Mouse (Mus musculus) heart, postnatal 10 days (tissue): ENCODE data around the gene Cacng1. TPM values are rescaled to one million over a fixed set of nuclear protein-coding genes. Genes with fewer than 3 reads are reported as not detected.

Experiments used
- DNase-seq, 2 experiments: peaks; one replicate each; pipeline ENCODE4 v3.0.0; 2021
- intact Hi-C: fragments of 180-260 bp; cut with DNase I; formaldehyde crosslinking; loops from one replicate; pipeline ENCODE4 v1.15.1; 2025
- total RNA-seq, 2 experiments: library from RNA; stranded (reverse); gene quantifications; 2 replicates each; pipeline ENCODE4 v1.2.3; 2021

Cacng1 gene
- total RNA-seq, 2 experiments from 2014 or later, result not detected

DNA sequence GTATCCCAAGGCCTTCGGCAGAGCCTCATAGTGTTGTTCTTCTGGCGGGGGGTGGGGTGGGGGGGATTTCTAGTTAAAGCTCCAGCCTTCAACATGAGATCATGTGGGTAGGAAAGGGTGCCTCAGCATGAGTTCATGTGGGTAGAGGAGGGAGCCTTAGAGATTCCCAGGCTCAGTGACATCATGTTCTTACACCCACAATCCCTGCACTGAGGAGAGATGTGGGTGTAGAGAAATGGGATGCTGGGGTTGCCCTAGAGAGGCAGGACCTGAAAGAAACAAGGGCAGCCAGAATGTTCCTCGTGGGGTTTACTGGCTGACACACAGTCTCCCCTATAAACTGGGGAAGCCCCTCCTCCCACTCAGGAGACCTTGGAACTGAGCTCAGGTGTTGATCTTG lies 5.9 kb downstream of the Cacng1 start:
- intact Hi-C loops, result no loop called here
- no peak for DNase-seq

DNA sequence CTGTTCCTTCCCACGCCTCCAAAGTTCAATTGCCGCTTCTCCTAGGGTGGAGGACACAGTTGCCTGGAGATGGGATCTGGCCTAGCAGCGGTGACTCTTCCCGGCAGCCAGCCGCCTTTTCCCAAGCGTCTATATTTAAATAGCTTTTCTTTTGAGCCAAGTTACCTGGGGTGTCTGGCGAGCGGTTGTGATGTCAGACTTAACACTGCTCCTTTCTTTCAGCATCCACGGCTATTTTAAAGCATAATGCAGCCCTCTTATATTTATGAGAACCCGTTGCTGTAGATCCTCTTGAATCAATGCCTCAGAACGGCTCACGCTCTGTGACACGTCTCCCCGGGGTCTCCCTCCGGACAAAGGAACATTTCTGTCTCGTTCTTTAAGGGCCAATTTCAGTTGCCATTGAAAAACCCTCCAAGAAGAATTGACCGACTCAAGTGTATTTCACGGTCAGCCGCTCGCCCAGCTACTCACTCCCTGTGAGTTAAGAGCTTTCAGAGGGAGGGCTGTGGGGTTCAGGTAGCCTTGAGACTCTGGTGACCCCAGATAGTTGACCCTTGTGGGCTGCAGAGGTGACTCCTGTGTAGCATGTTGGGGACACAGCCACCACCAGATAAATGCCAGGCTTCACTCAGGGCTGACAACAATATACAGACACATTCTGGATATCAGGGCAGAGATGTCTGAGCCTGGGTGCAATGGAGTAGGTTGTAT lies 8.3 kb downstream of the Cacng1 start:
- no peak for DNase-seq
- intact Hi-C loops, result no loop called here

DNA sequence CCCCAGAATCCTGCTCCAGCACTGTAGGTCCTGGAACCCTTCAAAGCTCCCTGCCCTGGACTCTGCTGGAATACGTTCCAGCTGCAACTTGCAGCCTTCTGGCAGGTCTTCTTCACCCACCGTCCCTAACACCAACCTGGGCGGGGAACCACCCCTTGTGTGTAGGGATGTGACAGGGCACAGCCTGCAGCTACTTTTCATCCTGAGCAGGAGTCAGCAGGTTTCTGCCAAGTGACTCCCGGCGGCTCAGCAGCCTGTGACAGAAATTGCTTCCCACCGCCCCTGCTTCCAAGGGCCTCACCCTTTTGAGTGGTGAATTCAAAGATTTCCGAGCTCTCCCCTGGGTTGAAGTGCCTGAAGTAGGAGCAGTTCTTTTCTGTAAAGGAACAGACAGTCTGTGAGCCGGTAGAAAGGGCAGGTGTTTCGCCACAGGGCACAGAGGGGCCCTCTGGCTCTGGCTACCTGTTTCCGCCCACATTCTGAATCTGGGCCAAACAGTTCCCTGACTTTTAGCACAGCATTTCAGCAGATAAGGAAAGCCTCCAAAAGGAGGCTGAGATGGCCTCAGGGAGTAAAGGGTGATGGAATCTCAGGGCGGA lies 10.7 kb downstream of the Cacng1 start:
- intact Hi-C loops, result no loop called here
- no peak for DNase-seq

DNA sequence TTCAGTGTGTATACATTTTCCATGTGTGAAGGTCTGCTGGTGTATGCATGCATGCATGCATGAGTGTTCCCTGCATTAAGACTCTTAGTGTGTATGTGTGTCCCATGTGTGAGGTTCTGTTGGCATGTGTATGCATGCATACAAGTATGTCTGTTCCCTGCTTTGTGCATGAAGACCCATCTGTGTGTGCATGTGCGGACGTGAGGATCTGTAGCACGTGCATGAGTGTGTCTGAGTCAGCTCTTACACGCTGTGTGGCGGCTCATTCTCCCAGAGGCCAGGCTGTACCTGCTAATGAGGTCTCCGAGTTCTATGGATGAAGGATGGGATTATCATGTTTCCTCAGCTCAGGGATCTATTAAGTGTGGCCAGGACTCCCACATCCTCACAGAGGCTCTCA lies 11.3 kb downstream of the Cacng1 start:
- no peak for DNase-seq
- intact Hi-C loops, result no loop called here

DNA sequence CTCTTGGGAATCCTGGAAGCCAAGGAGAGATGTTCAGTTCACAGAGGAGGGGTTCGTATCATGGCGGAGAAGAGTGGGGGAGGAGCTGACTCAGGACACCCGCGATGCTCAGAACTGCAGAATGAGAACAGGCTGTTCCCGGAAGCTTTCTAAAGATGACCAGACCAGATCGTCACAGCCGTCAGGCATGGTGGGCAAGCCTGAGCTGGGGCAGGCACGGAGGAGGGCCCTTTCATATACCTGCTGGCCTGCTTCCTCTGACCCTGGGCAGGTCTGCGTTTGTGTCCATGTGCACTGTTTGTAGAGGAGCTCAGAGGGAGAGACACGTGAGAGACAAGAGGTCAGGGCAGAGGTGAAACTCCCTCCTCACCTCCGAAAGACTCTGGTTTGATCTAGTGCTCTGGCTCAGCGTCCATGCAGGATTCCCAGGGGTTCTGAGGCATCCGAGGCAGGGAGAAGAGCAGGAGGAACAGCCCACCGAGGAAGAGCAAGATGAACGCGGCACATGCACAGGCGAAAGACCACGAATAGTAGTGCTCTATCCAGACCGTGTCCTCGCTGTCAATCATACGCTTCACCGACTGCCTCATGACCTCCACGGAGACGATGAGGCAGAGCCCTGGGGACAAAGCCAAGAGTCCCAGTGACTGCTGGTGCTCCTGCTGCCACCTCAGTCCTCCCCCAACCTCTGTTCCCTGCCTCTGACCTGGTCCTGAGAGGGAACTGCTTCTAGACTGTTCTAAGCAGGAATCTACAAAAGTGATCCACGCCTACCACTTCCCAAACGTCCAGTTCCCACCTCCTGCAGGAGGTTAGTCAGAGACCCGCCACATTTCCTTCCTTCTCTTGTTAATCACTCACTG lies 12.8 kb downstream of the Cacng1 start:
- peak; percentile 12 to 14 for DNase-seq
- intact Hi-C loops, result no loop called here

DNA sequence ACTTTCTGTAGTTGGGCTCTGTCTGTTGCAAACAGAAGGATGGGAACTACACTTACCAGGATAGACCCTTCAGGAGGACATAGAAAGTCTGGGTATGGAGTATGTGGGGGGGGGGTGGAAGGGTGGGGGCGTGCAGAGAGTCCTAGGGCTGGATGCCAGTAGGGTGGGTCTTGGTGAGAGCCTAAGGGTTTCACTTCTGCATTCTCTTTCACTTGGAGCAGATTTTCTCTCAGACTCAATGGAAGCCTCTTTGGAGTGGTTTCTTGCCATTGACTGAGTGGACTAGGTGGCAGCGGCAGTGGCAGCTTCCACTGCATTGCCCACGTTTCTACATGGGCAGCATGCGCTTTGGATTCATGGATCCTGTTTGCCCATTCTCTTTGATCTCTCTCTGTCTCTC lies 16.4 kb downstream of the Cacng1 start:
- DNase-seq, result no peak
- intact Hi-C loops, result no loop called here

DNA sequence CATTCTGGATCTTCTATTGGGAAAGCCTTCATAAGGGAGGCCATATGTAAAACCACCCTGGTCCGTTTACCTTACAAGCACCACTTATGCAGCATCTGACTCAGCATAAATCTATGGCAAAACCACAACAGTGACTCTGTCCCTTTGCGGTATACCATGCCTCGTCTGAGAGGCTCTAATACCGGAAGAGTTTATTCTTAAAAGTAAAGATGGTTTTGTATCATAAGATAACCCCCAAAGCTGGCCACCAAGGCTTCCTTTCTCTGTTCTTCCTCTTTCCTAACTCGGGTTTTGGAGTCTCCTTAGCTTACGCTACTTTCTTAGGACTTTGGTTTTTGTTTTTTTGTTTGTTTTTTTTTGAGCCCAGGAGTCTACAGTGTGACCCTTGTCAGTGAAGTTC lies 23.0 kb downstream of the Cacng1 start:
- intact Hi-C loops, result no loop called here

DNA sequence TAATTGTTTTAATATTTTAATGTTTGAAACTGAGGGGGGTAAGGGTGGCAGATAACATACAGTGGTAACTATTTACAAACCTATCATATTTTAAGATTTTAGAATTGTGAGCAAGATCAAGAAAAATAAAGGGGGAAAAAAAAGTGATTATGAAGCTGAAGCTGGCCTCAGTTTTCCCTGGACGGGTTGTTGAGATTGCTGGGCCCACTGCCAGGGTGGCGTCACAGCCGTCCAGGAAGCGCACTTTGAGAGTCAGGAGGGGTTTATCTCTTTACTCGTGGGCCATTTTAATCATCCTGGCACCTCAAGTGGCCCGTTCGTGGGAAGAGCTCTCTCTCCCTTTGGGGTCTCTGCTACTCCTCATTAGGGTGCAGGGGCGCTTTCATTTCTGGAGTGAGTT lies 24.8 kb downstream of the Cacng1 start:
- peak; percentile 37 to 41 for DNase-seq
- intact Hi-C loops, result no loop called here

More for the DNA sequence above, 23.0 kb downstream of the Cacng1 start:
- no peak for DNase-seq

DNA sequence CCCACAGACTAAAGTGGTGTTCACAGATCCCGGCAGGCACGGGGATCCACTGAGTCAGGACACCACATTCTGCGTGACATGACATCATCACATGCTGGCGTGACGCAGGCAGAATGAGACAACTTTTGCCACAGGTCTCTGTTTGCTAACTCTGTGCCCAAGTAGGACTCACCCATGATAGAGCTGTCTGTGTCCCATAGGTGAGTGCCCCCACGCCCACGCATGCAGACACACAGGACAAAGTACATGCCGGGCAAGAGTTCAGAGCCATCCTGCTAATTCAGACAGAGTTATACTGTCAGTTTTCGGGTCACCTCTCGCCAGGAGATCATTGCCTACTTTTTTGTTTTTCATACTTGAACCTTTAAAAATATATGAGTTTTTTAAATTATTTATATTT lies 27.8 kb downstream of the Cacng1 start:
- intact Hi-C loops, result no loop called here
- no peak for DNase-seq

DNA sequence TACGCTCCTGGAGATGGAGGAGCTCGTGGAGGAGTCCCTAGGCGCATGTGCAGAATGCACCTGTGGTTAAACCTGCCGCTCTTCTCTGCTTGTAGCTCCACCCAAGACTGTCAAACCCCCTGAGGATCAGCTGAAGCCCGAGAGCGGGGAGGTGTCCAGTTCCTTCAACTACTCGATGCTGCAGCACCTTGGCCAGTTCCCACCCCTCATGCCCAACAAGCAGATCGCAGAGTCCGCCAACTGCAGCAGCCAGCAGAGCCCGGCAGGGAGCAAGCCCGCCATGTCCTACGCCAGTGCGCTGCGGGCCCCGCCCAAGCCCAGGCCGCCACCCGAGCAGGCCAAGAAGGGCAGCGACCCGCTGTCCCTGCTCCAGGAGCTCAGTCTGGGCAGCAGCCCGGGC lies 30.0 kb downstream of the Cacng1 start:
- no peak for DNase-seq
- intact Hi-C loops, result no loop called here

DNA sequence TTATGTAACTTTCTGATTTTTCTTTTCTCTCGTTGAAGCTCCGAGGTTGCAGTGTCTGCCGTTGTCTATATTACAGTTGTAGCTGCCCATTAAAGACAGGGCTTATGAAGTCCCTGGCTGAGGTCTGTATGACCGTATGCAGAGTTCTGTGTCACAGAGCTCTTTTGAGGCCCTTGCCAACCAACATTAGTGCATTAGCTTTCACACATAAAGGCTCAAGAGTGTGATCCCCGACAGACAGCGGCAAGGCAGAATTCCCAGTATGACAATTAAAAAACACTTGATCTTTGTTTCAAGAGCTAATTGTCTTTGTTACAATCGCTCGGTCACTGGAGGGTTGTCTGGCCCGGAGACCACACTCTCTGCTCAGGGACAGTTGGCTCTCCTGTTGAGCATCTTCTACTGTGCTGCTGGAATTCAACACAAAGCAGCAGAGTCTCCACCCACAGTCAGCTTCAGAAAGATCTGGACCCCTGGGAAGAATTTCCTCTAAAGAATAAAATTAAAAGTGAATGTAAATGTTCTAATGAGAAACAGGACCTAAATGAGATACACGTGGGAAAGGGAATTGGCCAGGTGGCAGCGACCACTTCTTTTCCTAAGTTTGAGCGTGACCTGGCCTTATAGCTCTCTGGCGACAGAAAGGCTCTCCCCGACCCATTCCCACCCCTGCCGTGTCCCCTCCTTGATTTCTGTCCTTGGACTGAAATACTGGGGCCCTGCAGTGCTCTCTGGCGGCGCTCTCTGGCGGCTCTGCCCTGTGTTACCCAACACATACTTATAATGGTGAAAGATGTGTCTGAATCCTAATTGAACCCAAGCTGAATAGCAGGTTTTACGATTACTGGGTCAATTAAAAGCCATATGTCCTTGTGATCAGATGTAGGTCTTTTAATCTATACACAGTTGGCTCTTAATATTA lies 32.5 kb downstream of the Cacng1 start:
- intact Hi-C loops, result no loop called here

DNA sequence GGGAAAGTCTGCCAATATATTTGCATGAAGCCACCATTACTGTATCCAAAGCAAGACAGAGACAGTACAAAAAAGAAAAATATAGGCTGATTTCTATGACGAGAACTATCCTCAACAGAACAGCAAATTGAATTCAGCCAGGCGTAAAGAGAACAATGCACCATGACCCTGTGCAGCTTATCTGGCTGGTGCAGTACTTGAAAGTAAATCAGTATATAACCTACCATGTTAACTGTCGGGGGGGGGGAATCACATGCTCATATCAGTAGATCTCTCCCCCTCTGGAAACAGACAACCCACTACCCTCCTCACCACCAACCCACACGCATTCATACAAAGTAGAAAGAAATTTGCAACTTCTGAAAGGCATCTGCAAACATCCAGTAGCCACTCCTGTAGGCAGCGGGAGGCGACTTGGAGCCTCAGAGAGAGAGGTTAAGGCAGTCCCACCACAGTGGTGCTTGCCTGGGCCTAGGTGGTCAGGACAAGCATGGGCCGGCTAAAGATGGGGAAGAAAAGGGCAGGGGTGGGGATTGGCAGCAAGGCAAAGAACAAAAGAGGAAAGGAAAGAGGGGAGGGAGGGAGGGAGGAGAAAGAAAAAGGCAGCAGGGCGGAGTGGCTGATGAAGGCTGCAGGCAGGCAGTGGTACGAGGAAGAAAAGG lies 33.5 kb downstream of the Cacng1 start:
- intact Hi-C loops, result no loop called here
- no peak for DNase-seq

More for the DNA sequence above, 32.5 kb downstream of the Cacng1 start:
- no peak for DNase-seq

DNA sequence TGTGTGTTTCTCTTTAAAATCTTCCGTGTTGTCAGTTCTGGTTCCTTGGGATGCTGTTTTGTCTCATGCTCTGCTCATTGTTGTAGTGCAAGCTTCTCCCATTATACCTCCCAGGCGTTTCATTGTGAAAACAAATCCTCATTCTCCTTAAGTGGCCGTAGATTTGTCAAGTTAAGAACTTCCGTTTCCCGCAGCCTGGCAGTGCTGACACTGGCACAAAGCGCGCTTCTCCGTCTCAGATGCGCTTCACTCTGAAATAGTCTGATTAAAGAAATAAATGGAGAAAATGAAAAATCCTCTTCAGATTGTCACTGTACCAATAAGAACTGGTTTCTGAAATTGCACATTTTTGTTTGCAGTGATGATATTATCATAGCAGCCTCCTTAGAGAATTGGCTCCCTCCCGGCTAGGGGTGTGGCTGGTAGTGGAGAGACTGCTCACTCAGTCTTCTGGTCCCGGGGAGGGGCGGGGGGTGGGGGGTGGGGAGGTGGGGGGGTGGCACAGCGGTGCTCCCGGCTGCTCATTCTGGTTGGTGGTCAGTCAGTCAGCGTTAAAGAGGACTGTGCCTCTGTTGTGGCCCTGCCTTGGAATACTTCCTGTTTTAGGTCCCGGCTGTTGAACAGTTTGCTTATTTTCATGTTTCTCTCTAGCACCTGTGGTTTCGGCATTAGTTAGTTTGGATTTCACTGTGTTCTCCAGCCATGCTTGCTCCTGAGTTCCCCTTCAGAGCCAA lies 39.9 kb downstream of the Cacng1 start:
- no peak for DNase-seq
- intact Hi-C loops, result no loop called here

DNA sequence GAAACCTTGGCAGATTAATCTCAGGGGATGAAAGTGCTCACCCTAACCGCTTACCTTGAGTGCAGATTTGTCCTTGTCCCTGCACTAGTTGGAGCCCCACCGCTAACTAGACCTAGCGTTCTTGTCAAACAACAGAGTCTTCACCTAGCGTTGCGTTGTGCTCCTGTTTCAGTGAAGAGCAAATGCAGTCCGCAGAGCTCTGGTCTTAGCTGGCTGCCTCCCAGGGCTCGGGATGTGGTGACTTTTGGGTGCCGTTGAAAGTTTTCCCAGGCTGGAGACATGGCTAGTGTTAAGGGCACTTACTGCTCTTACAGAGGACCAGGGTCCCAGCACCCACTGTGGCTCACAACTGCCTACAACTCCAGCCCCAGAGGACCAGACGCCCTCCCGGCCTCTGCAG lies 41.1 kb downstream of the Cacng1 start:
- intact Hi-C loops, result no loop called here

DNA sequence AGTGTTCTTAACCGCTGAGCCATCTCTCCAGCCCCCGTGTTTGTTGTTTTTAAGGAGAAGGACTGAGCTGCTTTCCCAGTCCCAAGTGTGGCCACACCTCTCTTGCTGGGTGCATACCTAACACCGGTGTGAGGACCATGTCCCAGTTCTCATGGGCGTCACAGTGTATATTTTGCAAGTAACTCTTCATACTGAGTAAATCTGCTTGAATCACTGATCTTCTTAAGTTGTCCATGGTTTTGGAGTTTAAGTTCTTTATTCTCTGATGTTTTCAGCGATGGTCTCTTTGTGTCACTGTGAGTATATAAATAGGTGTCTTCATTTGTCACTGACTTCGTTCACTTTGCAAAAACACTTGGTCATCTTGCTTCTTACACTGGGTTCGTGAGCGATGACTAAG lies 41.7 kb downstream of the Cacng1 start:
- DNase-seq, result no peak
- intact Hi-C loops, result no loop called here

More for the DNA sequence above, 41.1 kb downstream of the Cacng1 start:
- no peak for DNase-seq

DNA sequence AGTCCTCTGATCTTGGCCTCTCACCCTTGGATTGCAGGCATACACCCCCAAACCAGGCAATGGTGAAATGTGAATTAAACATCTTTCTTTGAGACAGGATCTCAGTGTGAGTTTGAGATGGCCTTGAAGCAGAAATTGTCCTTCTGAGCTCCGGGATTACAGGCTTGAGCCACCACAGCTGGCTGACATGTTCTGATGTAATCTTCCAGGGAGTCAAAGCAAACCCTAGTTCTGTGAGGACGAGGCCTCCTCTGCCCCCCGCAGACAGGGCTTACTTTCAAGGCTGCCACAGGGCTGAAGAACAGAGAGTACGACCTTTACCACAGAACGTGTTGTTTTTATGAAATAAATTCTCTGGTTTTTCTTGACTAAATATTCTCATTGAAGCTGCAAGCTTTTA lies 42.3 kb downstream of the Cacng1 start:
- no peak for DNase-seq
- intact Hi-C loops, result no loop called here

DNA sequence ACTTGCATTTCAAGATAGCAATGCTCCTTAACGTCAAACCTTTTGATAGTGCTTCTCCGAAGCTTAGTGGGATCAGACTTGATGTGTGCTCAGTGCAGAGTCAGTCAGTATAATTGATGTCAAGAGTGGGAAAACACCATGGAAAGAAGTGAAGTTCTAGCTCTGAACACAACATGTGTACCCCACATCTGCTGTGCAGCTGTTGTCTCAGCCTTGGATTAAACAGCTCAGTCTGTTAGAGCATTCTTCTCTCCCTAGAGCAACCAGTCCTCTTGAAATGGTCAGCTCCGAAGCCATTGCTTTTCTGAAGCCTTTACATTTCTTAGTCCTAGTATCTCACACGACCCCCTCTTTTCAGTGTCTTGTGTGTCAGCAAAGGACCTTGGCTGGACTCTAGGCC lies 47.3 kb downstream of the Cacng1 start:
- no peak for DNase-seq
- intact Hi-C loops, result no loop called here

DNA sequence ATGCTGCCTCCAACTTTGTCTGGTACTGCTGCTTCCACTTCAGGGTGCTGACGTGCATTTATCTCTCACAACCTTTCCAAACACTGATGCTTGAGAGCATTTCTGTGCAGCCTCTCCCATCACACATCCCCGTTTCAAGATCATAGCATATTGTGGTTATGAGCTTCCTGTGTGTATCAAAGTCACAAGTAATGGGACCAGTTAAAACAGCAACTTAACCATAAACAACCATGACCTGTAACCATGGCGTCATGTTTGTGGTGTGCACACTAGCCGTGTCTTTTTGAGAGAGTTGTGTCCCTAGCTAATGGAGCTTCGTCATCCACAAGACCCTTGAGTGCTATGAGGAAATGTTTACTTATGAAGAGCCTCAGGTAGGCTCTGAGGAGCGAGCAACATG lies 48.1 kb downstream of the Cacng1 start:
- intact Hi-C loops, result no loop called here
- no peak for DNase-seq

DNA sequence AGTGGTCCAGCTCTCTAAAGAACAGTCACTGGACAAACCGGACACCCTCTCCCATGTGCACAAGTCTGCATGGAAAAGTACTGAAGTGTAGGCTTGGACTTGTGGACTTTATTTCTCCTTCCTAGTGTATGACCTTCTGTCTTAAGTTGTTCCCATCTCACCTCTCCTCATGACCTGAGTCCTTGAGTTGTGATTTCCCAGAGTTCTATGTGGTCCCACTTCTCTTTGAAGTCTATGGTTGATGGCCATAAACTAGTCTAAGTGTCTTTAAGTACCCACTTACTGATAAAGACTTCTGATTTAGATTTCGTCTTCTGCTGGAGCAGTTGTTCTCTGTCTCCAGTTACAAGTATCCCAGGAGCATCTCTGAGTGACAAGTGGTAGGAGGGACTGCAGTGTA lies 48.8 kb downstream of the Cacng1 start:
- no peak for DNase-seq
- intact Hi-C loops, result no loop called here

DNA sequence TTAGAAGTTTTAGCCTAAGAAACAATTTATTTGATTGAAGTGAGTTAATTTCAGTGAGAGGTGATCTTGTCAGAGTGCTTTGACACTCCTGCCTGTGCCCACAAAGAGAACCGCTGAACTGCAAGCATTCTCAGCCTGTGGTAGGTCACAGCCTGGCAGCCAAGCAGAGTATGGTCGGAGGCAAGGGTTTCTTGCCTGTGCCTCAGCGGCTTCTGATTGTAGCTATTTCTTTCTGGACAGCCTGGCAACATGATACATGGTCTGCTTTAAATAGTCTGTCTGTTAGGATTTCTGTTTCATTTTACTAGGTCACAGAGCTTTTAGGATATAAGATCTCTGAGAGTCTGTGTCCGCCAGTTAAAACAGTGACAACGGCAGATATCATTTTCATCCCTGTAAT lies 53.7 kb downstream of the Cacng1 start:
- intact Hi-C loops, result no loop called here
- DNase-seq, result no peak
